Mouse (Mus musculus): ENCODE results near the gene Ranbp17.

GRCm38 (mm10) chr11:33195531-33196446 lies 317.8 kb downstream of the Ranbp17 start:
- no peak for TF ChIP-seq POLR2A (IDR thresholded peaks at IDR 0.05; ENCODE audit: borderline replicate concordance, extremely low read depth, insufficient read depth, insufficient read length, poor library complexity, severe bottlenecking)
- no peak for TF ChIP-seq CTCF (IDR thresholded peaks at IDR 0.05; ENCODE audit: borderline replicate concordance, extremely low read depth, insufficient read depth, insufficient read length)
